Mouse (Mus musculus) myocyte (in vitro differentiated cells): Measurements from ENCODE around the gene Ttc39b. TPM values are rescaled to one million over a fixed set of nuclear protein-coding genes. Genes with fewer than 3 reads are reported as not detected.

Experiments
- H3K27me3 ChIP-seq: one replicate; pipeline ENCODE4 v1.6.1; 2011; ENCODE audit not compliant: control insufficient read depth, insufficient read depth, insufficient read length
- H3K36me3 ChIP-seq: one replicate; pipeline ENCODE4 v1.6.1; 2011; ENCODE audit not compliant: control insufficient read depth, insufficient read depth
- H3K4me2 ChIP-seq: one replicate; pipeline ENCODE4 v1.6.1; 2011; ENCODE audit warnings: low read depth, control low read depth
- H3K4me3 ChIP-seq: one replicate; pipeline ENCODE4 v1.5.1; 2011; ENCODE audit warnings: mild to moderate bottlenecking, control low read depth, moderate library complexity
- H3K79me2 ChIP-seq: one replicate; pipeline ENCODE4 v1.6.1; 2011; ENCODE audit not compliant: control insufficient read depth, insufficient read depth
- H3ac ChIP-seq: one replicate; pipeline ENCODE4 v1.6.1; 2011; ENCODE audit not compliant: control insufficient read depth, insufficient read length
- CEBPB ChIP-seq: IDR thresholded peaks from 2 replicates; pipeline ENCODE4 v1.6.1; 2011; ENCODE audit warnings: mild to moderate bottlenecking, moderate library complexity; ENCODE audit not compliant: poor library complexity, insufficient read depth, severe bottlenecking
- E2F4 ChIP-seq: IDR thresholded peaks from one replicate; pipeline ENCODE4 v1.6.1; 2011; ENCODE audit warnings: mild to moderate bottlenecking, control low read depth, moderate library complexity; ENCODE audit not compliant: insufficient read depth
- MAX ChIP-seq: IDR thresholded peaks from one replicate; pipeline ENCODE4 v1.6.1; 2011; ENCODE audit warnings: low read depth, mild to moderate bottlenecking, control low read depth
- MYOD1 ChIP-seq, 3 experiments: IDR thresholded peaks; one replicate each; pipeline ENCODE4 v1.6.1; 2011; ENCODE audit warnings: control low read depth in 2 of 3, low read depth in 2 of 3, mild to moderate bottlenecking in 2 of 3, moderate library complexity in 1 of 3; ENCODE audit not compliant: insufficient read length in 2 of 3, control insufficient read depth in 1 of 3
- MYOG ChIP-seq, 3 experiments: IDR thresholded peaks; one replicate each; pipeline ENCODE4 v1.6.1; 2011; ENCODE audit warnings: control low read depth in 2 of 3, low read depth in 2 of 3, mild to moderate bottlenecking in 2 of 3; ENCODE audit not compliant: insufficient read length in 2 of 3, control insufficient read depth in 1 of 3, insufficient read depth in 1 of 3
- POLR2A ChIP-seq: IDR thresholded peaks from one replicate; pipeline ENCODE4 v1.6.1; 2011; ENCODE audit warnings: low read depth, mild to moderate bottlenecking, control low read depth, moderate library complexity; ENCODE audit not compliant: insufficient read length
- POLR2AphosphoS2 ChIP-seq: IDR thresholded peaks from one replicate; pipeline ENCODE4 v1.6.1; 2011; ENCODE audit warnings: low read depth, control low read depth; ENCODE audit not compliant: insufficient read length
- REST ChIP-seq: IDR thresholded peaks from one replicate; pipeline ENCODE4 v1.6.1; 2011; ENCODE audit warnings: mild to moderate bottlenecking, control low read depth, moderate library complexity; ENCODE audit not compliant: insufficient read depth, insufficient read length
- SRF ChIP-seq: IDR thresholded peaks from one replicate; pipeline ENCODE4 v1.6.1; 2011; ENCODE audit warnings: low read depth; ENCODE audit not compliant: control insufficient read depth, insufficient read length
- TCF12 ChIP-seq: IDR thresholded peaks from one replicate; pipeline ENCODE4 v1.6.1; 2011; ENCODE audit warnings: mild to moderate bottlenecking, control low read depth; ENCODE audit not compliant: poor library complexity, insufficient read depth, severe bottlenecking
- TCF3 ChIP-seq: IDR thresholded peaks from one replicate; pipeline ENCODE4 v1.6.1; 2011; ENCODE audit warnings: low read depth, control low read depth; ENCODE audit not compliant: insufficient read length
- USF1 ChIP-seq: IDR thresholded peaks from one replicate; pipeline ENCODE4 v1.6.1; 2011; ENCODE audit warnings: low read depth, mild to moderate bottlenecking, control low read depth, moderate library complexity
- polyA plus RNA-seq: library from polyadenylated mRNA; unstranded; fragments of >200 nt; fragmentation: generic; extraction: Trizol; gene quantifications from one replicate; pipeline ENCODE4 v1.2.1, GENCODE M21; 2012; ENCODE audit warnings: missing spikeins

The Ttc39b gene
- polyA plus RNA-seq, 1 experiment, result 19.3 TPM

- H3K4me3 ChIP-seq, result no peak overlapping the region
Observed at GRCm38 (mm10) chr4:83353276-83353675, 29.2 kb upstream of the Ttc39b start.

GRCm38 (mm10) chr4:83350719-83351118 lies 26.7 kb upstream of the Ttc39b start:
- Histone ChIP-seq H3K4me2 (no peak overlapping the region), H3ac (no peak overlapping the region), H3K79me2 (no peaks in the 10 kb centered on the region), H3K4me3 (no peak overlapping the region), H3K27me3 (no peaks in the 10 kb centered on the region), H3K36me3 (no peaks in the 10 kb centered on the region)
- TF ChIP-seq MYOD1 (IDR thresholded peaks at IDR 0.05; ENCODE audit: control insufficient read depth in 1 of 3, insufficient read length in 2 of 3, low read depth in 2 of 3) (no peak), MYOG (IDR thresholded peaks at IDR 0.05; ENCODE audit: control insufficient read depth in 1 of 3, insufficient read depth in 1 of 3, insufficient read length in 2 of 3, low read depth in 2 of 3) (no peak), CEBPB (no peak), MAX (no peak), E2F4 (no peak), TCF3 (no peak), POLR2A (no peak), REST (no peak)

More at GRCm38 (mm10) chr4:83353276-83353675, 29.2 kb upstream of the Ttc39b start:
- no peaks in the 10 kb centered on the region for H3K79me2 ChIP-seq
- no peak overlapping the region for H3K4me2 ChIP-seq
- no peaks in the 10 kb centered on the region for H3K36me3 ChIP-seq
- TF ChIP-seq MAX, result no peak
- TF ChIP-seq TCF3, result no peak
- no peaks in the 10 kb centered on the region for H3K27me3 ChIP-seq
- no peak overlapping the region for H3ac ChIP-seq

GRCm38 (mm10) chr4:83348970-83349369 lies 24.9 kb upstream of the Ttc39b start:
- Histone ChIP-seq H3K36me3 (no peaks in the 10 kb centered on the region), H3K27me3 (no peaks in the 10 kb centered on the region), H3ac (no peak overlapping the region), H3K4me3 (no peak overlapping the region), H3K4me2 (no peak overlapping the region), H3K79me2 (no peaks in the 10 kb centered on the region)
- TF ChIP-seq REST, result no peak
- no peak for TF ChIP-seq E2F4
- no peak for TF ChIP-seq POLR2AphosphoS2
- TF ChIP-seq USF1, result no peak
- no peak for TF ChIP-seq SRF
- TF ChIP-seq MYOD1 (IDR thresholded peaks at IDR 0.05; ENCODE audit: control insufficient read depth in 1 of 3, insufficient read length in 2 of 3, low read depth in 2 of 3), result no peak
- no peak for TF ChIP-seq TCF12
- no peak for TF ChIP-seq CEBPB
- TF ChIP-seq TCF3, result no peak
- no peak for TF ChIP-seq POLR2A
- no peak for TF ChIP-seq MAX
- no peak for TF ChIP-seq MYOG (IDR thresholded peaks at IDR 0.05; ENCODE audit: control insufficient read depth in 1 of 3, insufficient read depth in 1 of 3, insufficient read length in 2 of 3, low read depth in 2 of 3)

DNA sequence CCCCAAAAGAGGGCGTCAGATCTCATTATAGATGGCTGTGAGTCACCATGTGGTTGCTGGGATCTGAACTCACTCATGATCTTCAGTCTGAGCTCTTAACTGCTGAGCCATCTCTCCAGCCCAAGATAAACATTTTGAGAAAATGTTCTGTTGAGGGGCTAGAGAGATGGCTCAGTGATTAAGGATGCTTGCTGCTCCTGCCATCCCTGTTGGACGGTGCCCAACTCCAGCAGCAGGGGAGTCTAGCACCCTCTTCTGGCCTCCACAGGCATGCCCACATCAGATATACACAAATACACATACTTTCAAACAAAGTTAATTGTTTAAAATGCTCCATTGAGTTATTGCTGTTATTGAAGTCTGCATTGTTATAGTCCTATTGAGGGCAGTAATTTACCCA lies 19.8 kb upstream of the Ttc39b start:
- no peaks in the 10 kb centered on the region for H3K79me2 ChIP-seq
- H3K4me2 ChIP-seq, result no peak overlapping the region
- H3K27me3 ChIP-seq, result no peaks in the 10 kb centered on the region
- H3ac ChIP-seq, result no peak overlapping the region
- no peak for TF ChIP-seq E2F4
- TF ChIP-seq SRF, result no peak
- TF ChIP-seq POLR2AphosphoS2, result no peak
- no peak for TF ChIP-seq TCF3
- no peak for TF ChIP-seq MYOG (IDR thresholded peaks at IDR 0.05; ENCODE audit: control insufficient read depth in 1 of 3, insufficient read depth in 1 of 3, insufficient read length in 2 of 3, low read depth in 2 of 3)
- TF ChIP-seq MAX, result no peak
- no peak for TF ChIP-seq POLR2A
- no peak for TF ChIP-seq USF1
- TF ChIP-seq MYOD1 (IDR thresholded peaks at IDR 0.05; ENCODE audit: control insufficient read depth in 1 of 3, insufficient read length in 2 of 3, low read depth in 2 of 3), result no peak
- TF ChIP-seq REST, result no peak
- no peaks in the 10 kb centered on the region for H3K36me3 ChIP-seq
- no peak overlapping the region for H3K4me3 ChIP-seq

DNA sequence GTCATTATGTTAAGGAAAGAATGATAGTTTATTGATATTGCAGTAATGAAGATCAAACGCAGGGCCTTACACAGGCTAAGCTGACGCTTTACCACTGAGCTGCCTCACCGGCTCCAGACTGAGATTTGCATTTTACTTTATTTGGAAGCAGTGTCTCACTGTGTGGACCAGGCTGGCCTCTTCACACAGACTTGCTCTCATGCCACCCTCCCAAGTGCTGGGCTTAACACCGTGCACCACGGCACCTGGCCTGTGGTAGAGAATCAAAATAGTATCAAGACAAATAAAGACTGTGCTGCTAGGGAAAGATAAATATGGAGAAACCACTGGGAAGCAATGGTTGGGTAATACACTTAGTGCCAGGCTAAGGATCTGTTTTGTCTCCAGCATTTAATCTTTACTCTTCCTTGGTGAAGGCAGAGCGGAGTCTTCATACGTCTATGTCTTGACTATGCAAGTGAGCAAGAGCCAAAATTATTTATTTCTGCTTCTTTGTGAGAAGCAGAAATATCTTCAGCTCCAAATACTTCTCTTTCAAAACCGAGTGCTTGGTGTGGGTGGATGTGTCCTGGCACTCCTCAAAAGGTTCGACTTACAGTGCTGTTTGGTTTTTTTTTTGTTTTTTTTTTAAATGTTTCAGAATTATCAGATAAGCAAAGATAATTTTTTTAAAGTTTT lies 19.2 kb upstream of the Ttc39b start:
- Histone ChIP-seq H3K27me3 (no peaks in the 10 kb centered on the region), H3ac (no peak overlapping the region), H3K79me2 (no peaks in the 10 kb centered on the region), H3K36me3 (no peaks in the 10 kb centered on the region), H3K4me3 (no peak overlapping the region), H3K4me2 (peak overlapping the region; percentile 39)
- TF ChIP-seq MAX (no peak), E2F4 (no peak), SRF (no peak), TCF3 (no peak), USF1 (no peak), MYOG (IDR thresholded peaks at IDR 0.05; ENCODE audit: control insufficient read depth in 1 of 3, insufficient read depth in 1 of 3, insufficient read length in 2 of 3, low read depth in 2 of 3) (peak in 2 of 3 experiments; percentile 45 to 58), CEBPB (no peak), POLR2AphosphoS2 (no peak), MYOD1 (IDR thresholded peaks at IDR 0.05; ENCODE audit: control insufficient read depth in 1 of 3, insufficient read length in 2 of 3, low read depth in 2 of 3) (peak in 2 of 3 experiments; percentile 19 to 71)
